ENCODE assay signal across 26 mouse cellular contexts in the genomic region with DNA sequence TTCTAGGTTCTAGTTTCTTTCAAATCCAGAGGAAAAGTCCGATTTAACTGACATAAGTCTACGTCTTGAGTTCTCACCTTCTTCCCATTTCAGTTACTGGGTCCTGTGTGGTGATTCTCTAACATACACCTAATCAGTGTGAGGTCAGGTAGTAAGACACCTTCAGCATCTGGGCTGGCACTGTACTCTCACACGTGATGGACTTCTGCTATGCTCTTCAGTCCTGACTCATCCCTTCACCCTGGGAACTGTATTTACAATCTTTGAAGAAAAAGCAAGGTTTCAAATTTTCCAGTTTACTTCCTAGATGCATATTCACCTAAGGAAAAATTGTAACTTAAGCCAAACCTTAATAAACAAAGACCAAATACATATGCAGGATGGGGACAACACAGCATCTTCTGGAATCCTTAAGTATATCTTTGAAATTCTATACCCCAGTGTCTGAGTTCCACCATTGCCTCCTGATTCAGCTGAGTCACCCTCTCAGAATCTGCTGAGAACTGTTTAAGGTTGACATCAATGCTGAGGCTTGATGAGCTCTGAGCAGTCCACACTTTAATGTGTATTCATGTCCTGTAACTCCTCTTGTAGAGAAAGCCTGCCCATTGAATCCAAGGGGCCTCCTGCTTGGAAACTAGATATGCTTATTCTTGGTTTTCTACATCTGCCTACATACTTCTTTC.
DNase-seq lines count a peak whose midpoint lies in the region; ATAC-seq and TF ChIP-seq lines count a peak whose summit lies in the region.
"Had no signal": no experiment of that assay in that cellular context is flagged by ENCODE, and none has a peak within 500 bp of the region (broad histone marks: within the 10 kb centered on the region; RNA-seq: fewer than 3 reads in every experiment).

No protein-coding gene starts in this region.

- no peaks in the 10 kb centered on the region for H3K4me1 ChIP-seq in ES-E14 (ENCODE audit: control insufficient read depth in 2 of 2, insufficient read depth in 2 of 2, low read length in 2 of 2, poor library complexity in 1 of 2)
- H3K4me1 ChIP-seq in embryonic fibroblast, embryonic 13.5 days (ENCODE audit: control insufficient read depth, insufficient read depth, low read length), result peaks cover 4% of the 10 kb centered on the region; the same call in 1 of the 2 replicates
- H3K4me1 ChIP-seq in midbrain, embryonic 16.5 days (ENCODE audit: control insufficient read depth, insufficient read depth, low read length), result no peaks in the 10 kb centered on the region
- no peaks in the 10 kb centered on the region for H3K4me1 ChIP-seq in forebrain, embryonic 10.5 days
- H3K4me1 ChIP-seq: forebrain, embryonic 12.5 days; forebrain, embryonic 15.5 days; heart, embryonic 12.5 days; heart, embryonic 15.5 days; hindbrain, embryonic 10.5 days; hindbrain, embryonic 13.5 days; intestine, embryonic 15.5 days had no signal

- H3K4me2 ChIP-seq in midbrain, embryonic 16.5 days (ENCODE audit: low read length), result no peak overlapping the region
- H3K4me2 ChIP-seq: forebrain, embryonic 12.5 days; forebrain, embryonic 15.5 days; heart, embryonic 12.5 days; heart, embryonic 15.5 days; hindbrain, embryonic 13.5 days; intestine, embryonic 15.5 days had no signal

- H3K9ac ChIP-seq in ES-E14 (ENCODE audit: insufficient read depth, low read depth, low read length, poor library complexity, severe bottlenecking), result no peak overlapping the region
- no peak overlapping the region for H3K9ac ChIP-seq in midbrain, embryonic 16.5 days (ENCODE audit: low read depth, low read length)
- H3K9ac ChIP-seq: forebrain, embryonic 12.5 days; forebrain, embryonic 15.5 days; heart, embryonic 12.5 days; heart, embryonic 15.5 days; hindbrain, embryonic 13.5 days; intestine, embryonic 15.5 days had no signal

- H3K9me3 ChIP-seq in ES-E14 (ENCODE audit: control insufficient read depth, insufficient read depth, low read depth, low read length), result no peaks in the 10 kb centered on the region
- no peaks in the 10 kb centered on the region for H3K9me3 ChIP-seq in midbrain, embryonic 16.5 days (replicated peaks; ENCODE audit: control insufficient read depth, low read length, poor library complexity, severe bottlenecking)
- H3K9me3 ChIP-seq in forebrain, embryonic 10.5 days, result no peaks in the 10 kb centered on the region
- H3K9me3 ChIP-seq: forebrain, embryonic 12.5 days; forebrain, embryonic 15.5 days; heart, embryonic 12.5 days; heart, embryonic 15.5 days; hindbrain, embryonic 10.5 days; hindbrain, embryonic 13.5 days; intestine, embryonic 15.5 days had no signal

- no peak for TF ChIP-seq POLR2A in embryonic fibroblast, embryonic 13.5 days (IDR thresholded peaks at IDR 0.05; ENCODE audit: low read depth, low read length)

- ATAC-seq in midbrain, embryonic 16.5 days, result no peak
- ATAC-seq: forebrain, embryonic 15.5 days; hindbrain, embryonic 16.5 days; intestine, embryonic 15.5 days; Patski had no signal

- TF ChIP-seq CTCF in embryonic fibroblast, embryonic 13.5 days (IDR thresholded peaks at IDR 0.05; ENCODE audit: borderline replicate concordance, insufficient read depth, low read length), result no peak
- TF ChIP-seq CTCF in gastrocnemius, adult 2 months (IDR thresholded peaks at IDR 0.05), result no peak

- no peaks in the 10 kb centered on the region for H3K36me3 ChIP-seq in ES-E14 (ENCODE audit: control insufficient read depth, insufficient read depth, low read length, poor library complexity, severe bottlenecking)
- no peaks in the 10 kb centered on the region for H3K36me3 ChIP-seq in midbrain, embryonic 16.5 days (ENCODE audit: control insufficient read depth, insufficient read depth, low read length)
- H3K36me3 ChIP-seq in forebrain, embryonic 10.5 days (replicated peaks), result no peaks in the 10 kb centered on the region
- H3K36me3 ChIP-seq: forebrain, embryonic 12.5 days; forebrain, embryonic 15.5 days; heart, embryonic 12.5 days; heart, embryonic 15.5 days; hindbrain, embryonic 10.5 days; hindbrain, embryonic 13.5 days; intestine, embryonic 15.5 days had no signal

- no peaks in the 10 kb centered on the region for H3K27me3 ChIP-seq in midbrain, embryonic 16.5 days (ENCODE audit: control insufficient read depth, insufficient read depth, low read depth, low read length)
- H3K27me3 ChIP-seq in forebrain, embryonic 10.5 days (ENCODE audit: poor library complexity, severe bottlenecking), result no peaks in the 10 kb centered on the region
- H3K27me3 ChIP-seq: forebrain, embryonic 12.5 days; forebrain, embryonic 15.5 days; heart, embryonic 12.5 days; heart, embryonic 15.5 days; hindbrain, embryonic 13.5 days; intestine, embryonic 15.5 days; Patski had no signal

- WGBS in midbrain, embryonic 16.5 days, result 87% methylated on average over 3 of the region's 3 CpGs
- 88% methylated on average over 3 of the region's 3 CpGs for WGBS in forebrain, embryonic 10.5 days

- no peak overlapping the region for H3K4me3 ChIP-seq in ES-E14 (ENCODE audit: insufficient read depth in 1 of 2, low read depth in 1 of 2, low read length in 2 of 2, poor library complexity in 1 of 2, severe bottlenecking in 1 of 2)
- H3K4me3 ChIP-seq in embryonic fibroblast, embryonic 13.5 days (ENCODE audit: insufficient read depth, low read length), result no peak overlapping the region
- H3K4me3 ChIP-seq in gastrocnemius, adult 2 months, result no peak overlapping the region
- no peak overlapping the region for H3K4me3 ChIP-seq in midbrain, embryonic 16.5 days (ENCODE audit: low read depth, low read length)
- H3K4me3 ChIP-seq in forebrain, embryonic 10.5 days, result no peak overlapping the region
- H3K4me3 ChIP-seq: forebrain, embryonic 12.5 days; forebrain, embryonic 15.5 days; heart, embryonic 12.5 days; heart, embryonic 15.5 days; hindbrain, embryonic 10.5 days; hindbrain, embryonic 13.5 days; intestine, embryonic 15.5 days had no signal

- in situ Hi-C loops in ES-E14 (cut with MboI; ENCODE audit: low sequenced_read_pairs in 2 of 2, unreplicated experiment in 2 of 2), result no loop called here

- intact Hi-C loops in gastrocnemius, adult 2 months (cut with DNase I), result no loop called here

- DNase-seq in 3T3-L1 (ENCODE audit: low read depth, low spot score), result peak; percentile 70
- peak; percentile 46 for DNase-seq in 416B (ENCODE audit: low read depth)
- DNase-seq in ES-E14 (ENCODE audit: low read depth, low spot score), result no peak
- no peak for DNase-seq in gastrocnemius, adult 2 months
- DNase-seq in forebrain, embryonic 10.5 days (ENCODE audit: extremely low spot score, low spot score), result no peak
- DNase-seq: adrenal gland, postnatal 10 days; cerebellum, adult 18-20 months; cerebellum, adult 9-10 months; cerebellum, postnatal 14 days; gastrocnemius, postnatal 25 days; heart, adult 18-20 months; heart, postnatal 10 days; heart, postnatal 36 days; kidney, adult 11 months; kidney, adult 8-10 months had no signal

- no peak overlapping the region for H3K27ac ChIP-seq in ES-E14 (ENCODE audit: insufficient read depth, low read depth, low read length, poor library complexity, severe bottlenecking)
- H3K27ac ChIP-seq in embryonic fibroblast, embryonic 13.5 days (ENCODE audit: insufficient read depth, low read length), result peak overlapping the region; percentile 34
- no peak overlapping the region for H3K27ac ChIP-seq in gastrocnemius, adult 2 months
- H3K27ac ChIP-seq in midbrain, embryonic 16.5 days (ENCODE audit: low read length), result no peak overlapping the region
- H3K27ac ChIP-seq in forebrain, embryonic 10.5 days, result no peak overlapping the region
- H3K27ac ChIP-seq: forebrain, embryonic 12.5 days; forebrain, embryonic 15.5 days; heart, embryonic 15.5 days; hindbrain, embryonic 10.5 days; hindbrain, embryonic 13.5 days; intestine, embryonic 15.5 days had no signal

TF ChIP-seq in ES-E14, 5 proteins besides CTCF, POLR2A, EP300 and RAD21:
- no peak for TF ChIP-seq HCFC1 (IDR thresholded peaks at IDR 0.05; ENCODE audit: borderline replicate concordance, insufficient read depth, low read length)
- TF ChIP-seq ZC3H11A (IDR thresholded peaks at IDR 0.05; ENCODE audit: borderline replicate concordance, low read depth, low read length), result no peak
- TF ChIP-seq ZNF384 (IDR thresholded peaks at IDR 0.05; ENCODE audit: low read depth, low read length), result no peak
- TF ChIP-seq MAFK (IDR thresholded peaks at IDR 0.05; ENCODE audit: insufficient read depth, low read depth, low read length), result 0 out of 2 replicates have a peak, but pooled peaks have one; percentile 4
- no peak for TF ChIP-seq CHD2 (IDR thresholded peaks at IDR 0.05; ENCODE audit: low read depth, low read length)

Comparison
In these comparisons a context has a peak if more than half of its experiments do, and no peak if none do; other contexts are left out.
1. DNase-seq: peak in 3T3-L1 (single experiment) and 416B (single experiment); none in ES-E14 (single experiment), gastrocnemius, adult 2 months (single experiment) and forebrain, embryonic 10.5 days (single experiment).